Mouse (Mus musculus) lung, postnatal 0 days (tissue): ENCODE measurements around the gene Pign.

ENCODE experiments used
- CTCF ChIP-seq: IDR thresholded peaks from 2 replicates; pipeline ENCODE4 v1.5.1; 2016; ENCODE audit warnings: antibody characterized with exemption, mild to moderate bottlenecking
- EP300 ChIP-seq: IDR thresholded peaks from 2 replicates; pipeline ENCODE4 v1.6.1; 2016; ENCODE audit warnings: antibody characterized with exemption, mild to moderate bottlenecking, control low read depth

- TF ChIP-seq CTCF: no peak
- peak; percentile 57 for TF ChIP-seq EP300
These were observed 74.8 kb downstream of the Pign start for GRCm38 (mm10) chr1:105588697-105589096.
